Mouse (Mus musculus) cerebellum, adult 2 months (tissue): ENCODE data around the gene Palm2. TPM values are rescaled to one million over a fixed set of nuclear protein-coding genes. Genes with fewer than 3 reads are reported as not detected.

Experiments
- DNase-seq, 2 experiments: peaks; one replicate each; pipeline ENCODE4 v3.0.0; 2021
- H3K27ac ChIP-seq: fragments of 200-500 bp; 2 replicates; pipeline ENCODE4 v1.5.1; 2012; ENCODE audit warnings: low read length, control low read depth, inconsistent platforms; ENCODE audit not compliant: insufficient read depth
- H3K27me3 ChIP-seq: fragments of 200-500 bp; 2 replicates; pipeline ENCODE4 v1.6.1; 2012; ENCODE audit warnings: inconsistent platforms, mild to moderate bottlenecking, low read length, moderate library complexity; ENCODE audit not compliant: control insufficient read depth, insufficient read depth
- H3K4me1 ChIP-seq: fragments of 200-500 bp; 2 replicates; pipeline ENCODE4 v1.6.1; 2011; ENCODE audit warnings: low read length; ENCODE audit not compliant: control insufficient read depth, insufficient read depth
- H3K4me3 ChIP-seq: fragments of 200-500 bp; replicated peaks from 2 replicates; pipeline ENCODE3; 2011; ENCODE audit warnings: mild to moderate bottlenecking, low read depth, low read length, control low read depth; ENCODE audit not compliant: insufficient read depth
- CTCF ChIP-seq: fragments of 200-500 bp; IDR thresholded peaks from 2 replicates; pipeline ENCODE4 v1.5.1; 2011; ENCODE audit warnings: low read depth, mild to moderate bottlenecking, control low read depth, low read length, moderate library complexity, borderline replicate concordance; ENCODE audit not compliant: insufficient read depth
- POLR2A ChIP-seq: fragments of 200-500 bp; IDR thresholded peaks from 2 replicates; pipeline ENCODE4 v1.6.1; 2011; ENCODE audit warnings: low read length, control low read depth, borderline replicate concordance; ENCODE audit not compliant: insufficient read depth
- WGBS: fragments of 180-500 bp; shearing (Covaris S2); methylation state at CpG from one replicate; pipeline ENCODE4 v1.1.7; 2018; 5-methylcytosine and 5-hydroxymethylcytosine counted together
- polyA plus RNA-seq: library from polyadenylated mRNA; depleted of rRNA; stranded (reverse); fragments of >200 nt; gene quantifications from 2 replicates; pipeline ENCODE4 v1.2.3, GENCODE M21; 2012

Gene Palm2
- polyA plus RNA-seq, 1 experiment, result 3.1 TPM

GRCm38 (mm10) chr4:57682341-57682740 lies 248.3 kb downstream of the Palm2 start:
- TF ChIP-seq CTCF (no peak), POLR2A (no peak)
- Histone ChIP-seq H3K27ac (no peak overlapping the region), H3K4me3 (no peak overlapping the region)

DNA sequence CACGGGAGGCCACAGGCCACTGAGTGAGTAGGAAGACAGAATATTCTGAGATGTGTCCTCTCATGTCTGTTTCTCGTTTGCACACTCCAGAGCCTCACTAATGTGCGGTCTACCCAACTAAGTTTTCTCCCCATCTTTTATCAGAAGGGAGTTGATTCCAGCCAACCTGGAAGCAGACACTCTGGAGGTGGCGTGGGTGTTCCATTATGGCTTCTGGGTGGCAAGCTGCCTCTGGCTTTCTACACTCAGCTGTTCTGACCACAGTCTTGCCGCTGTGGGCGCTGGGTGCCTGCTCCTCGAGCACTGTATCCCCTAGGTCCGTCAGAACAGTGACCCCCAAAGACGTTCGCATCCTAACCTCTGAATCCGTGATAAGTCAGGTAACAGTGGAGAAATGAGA lies 248.9 kb downstream of the Palm2 start:
- Histone ChIP-seq H3K27me3 (no peaks in the 10 kb centered on the region), H3K4me3 (no peak overlapping the region), H3K4me1 (no peaks in the 10 kb centered on the region), H3K27ac (no peak overlapping the region)
- DNase-seq, result no peak
- WGBS, result 92% methylated on average over 11 of the region's 11 CpGs
- TF ChIP-seq CTCF, result no peak
- no peak for TF ChIP-seq POLR2A

More at GRCm38 (mm10) chr4:57682341-57682740, 248.3 kb downstream of the Palm2 start:
- H3K4me1 ChIP-seq, result no peaks in the 10 kb centered on the region
- H3K27me3 ChIP-seq, result no peaks in the 10 kb centered on the region
- no peak for DNase-seq
- 100% methylated on average over 2 of the region's 2 CpGs for WGBS

DNA sequence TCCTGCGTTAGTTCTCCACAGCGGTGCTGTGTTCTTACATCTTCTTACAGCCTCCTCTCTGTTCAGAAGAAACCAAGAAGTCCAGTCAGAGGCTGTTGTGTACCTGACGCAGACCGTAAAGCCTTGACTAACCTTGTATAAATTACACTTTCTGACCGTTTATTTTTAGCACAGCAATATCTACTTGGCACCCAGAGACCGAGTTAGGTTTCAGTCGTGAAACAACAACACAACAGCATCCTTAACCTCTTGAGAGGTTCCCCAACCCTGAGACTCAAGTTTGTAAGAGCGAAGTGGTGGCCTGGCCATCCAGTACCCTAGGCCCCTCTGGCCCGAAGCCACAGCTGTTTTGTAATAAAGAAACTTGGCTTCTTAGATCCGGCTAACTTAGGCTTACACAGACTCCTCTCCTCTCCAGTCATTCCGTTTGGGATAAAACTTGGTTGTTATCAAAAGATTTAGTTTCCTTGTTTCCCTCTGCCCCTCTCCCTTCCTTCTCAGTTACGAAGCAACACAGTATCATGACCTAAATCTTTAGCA lies 250.7 kb downstream of the Palm2 start:
- WGBS, result 82% methylated on average over 12 of the region's 12 CpGs
- H3K4me1 ChIP-seq, result no peaks in the 10 kb centered on the region
- TF ChIP-seq CTCF (no peak), POLR2A (no peak)
- H3K4me3 ChIP-seq, result no peak overlapping the region
- H3K27me3 ChIP-seq, result no peaks in the 10 kb centered on the region
- no peak overlapping the region for H3K27ac ChIP-seq
- no peak for DNase-seq

GRCm38 (mm10) chr4:57686736-57687135 lies 252.7 kb downstream of the Palm2 start:
- TF ChIP-seq CTCF (no peak), POLR2A (no peak)
- no peak for DNase-seq
- no peak overlapping the region for H3K27ac ChIP-seq
- WGBS, result 80% methylated on average over 3 of the region's 3 CpGs
- H3K27me3 ChIP-seq, result no peaks in the 10 kb centered on the region
- no peaks in the 10 kb centered on the region for H3K4me1 ChIP-seq
- H3K4me3 ChIP-seq, result no peak overlapping the region

GRCm38 (mm10) chr4:57687583-57687982 lies 253.5 kb downstream of the Palm2 start:
- no peak for TF ChIP-seq CTCF
- no peak for TF ChIP-seq POLR2A
- H3K4me1 ChIP-seq, result no peaks in the 10 kb centered on the region
- no peak for DNase-seq
- WGBS, result 88% methylated on average over 3 of the region's 3 CpGs
- H3K4me3 ChIP-seq, result no peak overlapping the region
- H3K27ac ChIP-seq, result no peak overlapping the region
- H3K27me3 ChIP-seq, result no peaks in the 10 kb centered on the region

DNA sequence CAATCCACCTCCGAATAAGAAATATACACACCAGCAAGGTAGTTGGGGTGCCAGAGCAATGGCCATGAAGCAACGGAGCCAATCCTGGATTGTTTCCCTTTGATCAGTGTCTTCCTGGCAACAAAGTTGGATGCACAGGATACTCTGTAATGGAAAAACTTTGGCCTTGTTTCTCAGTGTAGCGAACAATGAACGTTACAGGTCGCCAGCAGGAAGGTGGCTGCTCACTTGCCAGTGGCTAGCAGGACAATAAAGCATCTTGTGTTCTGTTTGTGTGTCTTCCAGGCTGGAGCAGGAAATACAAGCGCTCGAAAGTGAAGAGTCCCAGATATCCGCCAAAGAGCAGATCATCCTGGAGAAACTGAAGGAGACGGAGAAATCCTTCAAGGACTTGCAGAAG lies 254.1 kb downstream of the Palm2 start:
- no peak for DNase-seq
- Histone ChIP-seq H3K4me3 (no peak overlapping the region), H3K27ac (no peak overlapping the region), H3K27me3 (no peaks in the 10 kb centered on the region), H3K4me1 (no peaks in the 10 kb centered on the region)
- TF ChIP-seq CTCF, result no peak
- TF ChIP-seq POLR2A, result no peak
- WGBS, result 83% methylated on average over 9 of the region's 9 CpGs

DNA sequence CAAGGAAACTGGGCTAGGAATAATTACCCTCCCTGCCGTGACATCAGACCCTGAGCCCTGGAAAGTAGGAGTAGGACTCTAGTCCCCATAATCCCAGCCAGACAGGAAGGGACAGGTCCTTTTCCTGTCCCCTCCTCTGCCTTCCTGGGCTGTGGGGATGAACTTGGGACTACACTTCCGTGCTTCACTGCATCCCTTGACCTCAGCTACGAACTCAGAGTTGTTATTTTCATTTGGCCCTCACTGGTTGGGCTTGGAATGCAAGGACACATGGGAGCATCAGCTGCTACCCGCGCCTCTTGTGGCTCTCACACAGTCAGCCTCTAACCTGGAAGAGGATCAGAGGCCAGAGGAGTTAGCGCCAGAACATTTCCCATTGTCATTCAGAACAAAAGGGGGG lies 256.0 kb downstream of the Palm2 start:
- no peak overlapping the region for H3K27ac ChIP-seq
- WGBS, result 72% methylated on average over 6 of the region's 6 CpGs
- no peaks in the 10 kb centered on the region for H3K4me1 ChIP-seq
- TF ChIP-seq POLR2A (no peak), CTCF (no peak)
- no peak for DNase-seq
- no peaks in the 10 kb centered on the region for H3K27me3 ChIP-seq
- no peak overlapping the region for H3K4me3 ChIP-seq

DNA sequence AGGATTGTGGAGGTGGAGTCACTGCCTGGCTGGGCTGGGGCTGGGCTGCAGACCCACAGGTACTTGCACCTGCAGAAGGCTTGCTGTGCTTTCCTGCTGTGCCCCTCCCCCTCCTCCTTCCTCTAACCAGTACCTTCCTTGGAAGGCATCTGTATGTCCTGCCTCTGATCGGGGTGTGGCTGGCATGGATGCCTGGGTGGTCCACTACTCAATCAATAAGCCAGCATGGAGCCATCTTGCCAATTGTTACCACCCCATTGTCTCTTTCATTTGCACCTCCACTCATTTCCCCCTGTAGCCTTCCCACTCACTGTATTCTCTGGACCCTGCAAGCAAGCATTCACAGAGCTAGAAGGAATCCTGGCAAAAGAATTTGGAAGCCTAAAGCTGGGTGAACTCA lies 256.8 kb downstream of the Palm2 start:
- DNase-seq, result no peak
- 53% methylated on average over 1 of the region's 1 CpGs for WGBS
- Histone ChIP-seq H3K27ac (no peak overlapping the region), H3K27me3 (no peaks in the 10 kb centered on the region), H3K4me3 (no peak overlapping the region), H3K4me1 (no peaks in the 10 kb centered on the region)
- no peak for TF ChIP-seq POLR2A
- TF ChIP-seq CTCF, result no peak
